Mouse (Mus musculus) liver, embryonic 14.5 days (tissue): ENCODE results near the gene Pnpt1.

Experiments used
- CTCF ChIP-seq: IDR thresholded peaks from 2 replicates; pipeline ENCODE4 v1.5.1; 2016; ENCODE audit warnings: antibody characterized with exemption, low read depth, control low read depth
- EP300 ChIP-seq: IDR thresholded peaks from 2 replicates; pipeline ENCODE4 v1.6.1; 2016; ENCODE audit warnings: antibody characterized with exemption, low read depth

- TF ChIP-seq CTCF (no peak), EP300 (no peak)
These were observed 31.6 kb upstream of the Pnpt1 start for GRCm38 (mm10) chr11:29098926-29099325.
